Comparison of ENCODE assay signal across 19 mouse cellular contexts in genomic region chr17:24157526-24157925, GRCm38 (mm10). TPM values are rescaled to one million over a fixed set of nuclear protein-coding genes. Genes with fewer than 3 reads are reported as not detected.
"Had no signal": no experiment of that assay in that cellular context is flagged by ENCODE, and none has a peak within 500 bp of the region (broad histone marks: within the 10 kb centered on the region; RNA-seq: fewer than 3 reads in every experiment).

No protein-coding gene starts in this region.

- H3K4me3 ChIP-seq: midbrain, embryonic 10.5 days; midbrain, embryonic 12.5 days; myocyte; neural tube, embryonic 13.5 days; neural tube, embryonic 15.5 days had no signal

- H3K27me3 ChIP-seq: midbrain, embryonic 12.5 days; neural tube, embryonic 13.5 days; neural tube, embryonic 15.5 days had no signal

- H3K9me3 ChIP-seq: midbrain, embryonic 10.5 days; midbrain, embryonic 12.5 days; neural tube, embryonic 13.5 days; neural tube, embryonic 15.5 days had no signal

- H3K9ac ChIP-seq: liver, embryonic 14.5 days; midbrain, embryonic 12.5 days; neural tube, embryonic 13.5 days; neural tube, embryonic 15.5 days had no signal

- H3K27ac ChIP-seq: liver, embryonic 14.5 days; midbrain, embryonic 10.5 days; midbrain, embryonic 12.5 days; neural tube, embryonic 13.5 days; neural tube, embryonic 15.5 days had no signal

- H3K4me2 ChIP-seq: midbrain, embryonic 12.5 days; neural tube, embryonic 13.5 days; neural tube, embryonic 15.5 days had no signal

- ATAC-seq: midbrain, embryonic 16.5 days had no signal

- DNase-seq: lung, adult 18-20 months; lung, postnatal 10 days; lung, postnatal 4 days; retina, postnatal 1 day; right cerebral cortex, adult 18-20 months; right cerebral cortex, postnatal 25 days; right cerebral cortex, postnatal 4 days; spleen, adult 18-20 months; thymus, adult 2 months; thymus, postnatal 25 days; thymus, postnatal 4 days had no signal

RNA-seq across cellular contexts. Expression of gene Ntn3, which starts 51.8 kb away (rescaled TPM):
- total RNA-seq: megakaryocyte, adult 5-6 weeks had no signal
